Mouse (Mus musculus) T-helper 17 cell (primary cell): ENCODE data around the gene Sac3d1.

ENCODE experiments used
- in situ Hi-C, 2 experiments: fragments of 300-600 bp; cut with MboI, MseI; formaldehyde crosslinking; loops; 1 replicate in 1 of 2; 2 replicates in 1 of 2; pipeline ENCODE4 v1.15.1; 2025; ENCODE audit warnings: high pct_unique_total_duplicates in 2 of 2

Gene Sac3d1

DNA sequence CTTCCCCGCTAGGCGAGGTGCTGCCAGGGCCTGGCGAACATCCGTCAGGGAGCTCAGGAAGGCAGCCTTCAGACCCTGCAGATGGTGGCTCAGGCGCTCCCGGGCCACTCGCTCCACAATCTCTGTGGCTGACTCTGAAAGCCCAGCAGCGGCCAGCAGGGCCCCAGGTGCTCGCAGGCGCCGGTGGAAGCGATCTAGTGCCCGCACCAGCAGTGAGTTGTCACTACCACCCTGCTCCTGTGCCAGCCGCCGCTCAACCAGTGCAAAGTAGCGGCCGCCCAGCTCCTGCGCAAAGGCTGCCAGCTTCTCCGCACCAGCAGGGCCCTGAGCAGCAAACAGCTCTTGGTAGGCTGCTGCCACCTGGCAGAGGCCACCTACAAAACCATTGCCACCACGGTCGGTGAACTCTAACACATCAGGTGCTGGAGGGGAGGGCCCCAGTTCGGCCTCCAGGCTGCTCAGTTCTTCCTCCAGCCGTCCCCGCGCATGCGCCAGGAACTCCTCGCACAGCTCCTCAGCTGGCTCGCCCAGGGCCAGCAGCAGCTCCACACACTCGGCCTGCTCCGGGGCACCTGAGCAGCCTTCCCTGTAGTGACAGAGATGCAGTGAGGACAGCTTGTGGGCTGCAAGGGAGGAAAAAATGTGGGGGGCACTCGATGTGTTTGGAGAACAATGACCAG lies 47.7 kb downstream of the Sac3d1 start:
- in situ Hi-C loops: no loop called here

- in situ Hi-C loops: no loop called here
Measured at GRCm38 (mm10) chr19:6069851-6070250, 48.6 kb downstream of the Sac3d1 start.

GRCm38 (mm10) chr19:6068951-6069350 lies 49.5 kb downstream of the Sac3d1 start:
- in situ Hi-C loops: no loop called here

DNA sequence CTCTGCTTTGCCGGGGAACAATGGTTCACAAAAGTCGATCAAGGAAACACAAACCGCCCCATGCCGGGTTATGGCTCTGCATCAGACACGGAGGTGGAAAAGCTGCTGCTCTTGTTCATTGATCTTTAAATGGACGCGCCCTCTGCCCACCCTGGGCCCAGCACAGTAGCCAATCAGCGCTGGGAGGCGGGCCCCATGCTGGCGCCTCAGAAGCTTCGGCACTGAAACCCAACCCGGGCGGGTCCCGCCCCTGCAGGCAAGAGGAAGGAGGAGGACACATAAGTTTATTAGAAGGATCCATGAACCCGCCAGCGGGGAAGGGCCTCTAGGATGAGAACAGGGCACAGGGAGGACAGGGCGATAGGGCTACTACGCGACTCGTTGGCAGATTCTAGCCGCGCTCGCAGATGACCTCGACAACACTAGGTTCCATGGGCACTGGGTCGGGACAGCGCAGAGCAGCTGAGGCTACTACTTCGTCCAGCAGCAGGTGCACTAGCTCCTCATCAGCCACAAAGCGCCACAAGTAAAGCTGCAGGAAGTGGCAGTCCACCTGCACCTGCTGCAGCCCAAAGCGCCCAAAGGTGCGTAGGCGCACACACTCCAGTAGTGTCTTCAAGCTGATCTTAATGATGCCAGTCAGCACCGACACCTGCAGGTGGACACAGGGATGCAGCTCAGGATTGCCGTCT lies 50.6 kb downstream of the Sac3d1 start, which contains the start of gene Tm7sf2:
Gene Tm7sf2 (minus strand): TSS at position 650 of the 692 bp plus-strand sequence.
- in situ Hi-C loops: no loop called here

DNA sequence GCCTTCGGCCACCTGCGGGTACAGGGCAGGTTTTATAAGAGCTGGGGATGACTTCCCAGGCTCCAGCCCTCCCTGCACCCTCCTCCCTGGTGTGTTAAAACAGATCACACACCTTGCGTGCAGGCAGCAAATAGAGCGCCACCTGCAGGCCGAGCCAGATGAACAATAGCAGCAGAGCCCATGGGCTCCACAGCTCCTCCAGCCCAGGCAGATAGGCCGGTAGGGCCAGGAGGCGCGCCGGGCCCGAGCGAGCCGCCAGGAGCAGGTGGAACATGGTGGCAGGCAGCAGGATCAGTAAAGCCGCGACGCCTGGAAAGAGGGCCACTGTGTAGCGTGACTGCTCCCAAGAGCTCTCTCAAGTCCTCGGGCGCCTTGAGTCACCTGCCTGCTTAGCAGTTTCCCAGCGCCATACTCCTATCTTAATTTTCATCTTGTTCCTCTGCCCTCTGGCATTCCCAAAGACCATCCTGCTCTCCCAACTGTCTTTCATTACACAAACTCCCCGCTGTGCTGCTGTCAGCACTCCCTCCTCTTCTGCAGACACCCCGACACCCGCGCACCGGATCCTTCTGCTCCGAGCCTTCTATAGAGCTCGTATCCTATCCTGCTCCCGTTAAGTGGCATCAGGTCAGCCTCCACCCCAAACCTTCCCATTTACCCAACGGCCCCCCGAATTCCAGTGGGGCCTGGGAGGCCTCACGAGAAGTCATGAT lies 51.3 kb downstream of the Sac3d1 start:
- in situ Hi-C loops: no loop called here

DNA sequence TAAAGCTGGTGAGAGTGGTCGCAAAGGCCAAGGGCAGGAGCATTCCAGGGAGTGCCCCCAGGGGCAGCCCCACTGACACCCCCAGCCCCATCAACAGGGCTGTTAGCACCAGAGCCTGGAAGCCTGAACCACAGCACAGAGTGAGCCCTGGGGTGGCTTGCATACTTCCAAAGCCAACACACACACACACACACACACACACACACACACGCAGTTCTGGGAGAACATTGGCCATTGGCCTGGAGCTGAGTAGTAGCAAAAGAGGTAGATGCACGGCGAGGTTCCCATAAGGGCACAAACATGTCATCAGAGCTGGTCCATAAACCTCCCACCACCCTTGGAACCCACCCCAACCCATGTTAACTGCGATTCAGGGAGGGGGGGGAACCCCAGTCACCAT lies 51.9 kb downstream of the Sac3d1 start:
- in situ Hi-C loops: no loop called here
